Mouse (Mus musculus): Measurements from ENCODE around the gene Ppfia3. TPM values are rescaled to one million over a fixed set of nuclear protein-coding genes. Genes with fewer than 3 reads are reported as not detected.

The Ppfia3 gene
- total and polyA plus RNA-seq, 3 experiments: 0.11 to 0.26 (median 0.14) TPM

- H3K27ac ChIP-seq: no peak overlapping the region
- intact Hi-C loops (cut with DNase I): no loop called here
- H3K4me1 ChIP-seq (ENCODE audit: control insufficient read depth, insufficient read depth, low read length): peaks cover 1% of the 10 kb centered on the region; the same call in 1 of the 2 replicates
- TF ChIP-seq EP300 (IDR thresholded peaks at IDR 0.05; ENCODE audit: insufficient read depth, low read depth, low read length) (no peak), CTCF (IDR thresholded peaks at IDR 0.05) (no peak), POLR2A (IDR thresholded peaks at IDR 0.05; ENCODE audit: insufficient read depth, low read depth, low read length) (no peak)
- no peak overlapping the region for H3K4me3 ChIP-seq
- H3K27me3 ChIP-seq (ENCODE audit: control insufficient read depth, insufficient read depth, low read length): no peaks in the 10 kb centered on the region; the same call in 1 of the 2 replicates
- 87% methylated on average over 8 of the region's 8 CpGs for WGBS
- no peak for DNase-seq
- no peaks in the 10 kb centered on the region for H3K79me2 ChIP-seq (replicated peaks; ENCODE audit: control insufficient read depth, insufficient read depth, low read length)
- H3K36me3 ChIP-seq (ENCODE audit: control insufficient read depth, insufficient read depth, low read length): no peaks in the 10 kb centered on the region
- H3K9ac ChIP-seq (ENCODE audit: low read depth, low read length): no peak overlapping the region
These were observed 7.8 kb upstream of the Ppfia3 start for GRCm38 (mm10) chr7:45374620-45375019.

GRCm38 (mm10) chr7:45372371-45372770 lies 5.6 kb upstream of the Ppfia3 start:
- H3K4me3 ChIP-seq: no peak overlapping the region
- intact Hi-C loops (cut with DNase I): no loop called here
- peaks cover 1% of the 10 kb centered on the region; the same call in 1 of the 2 replicates for H3K4me1 ChIP-seq (ENCODE audit: control insufficient read depth, insufficient read depth, low read length)
- no peak for DNase-seq
- H3K27ac ChIP-seq: no peak overlapping the region
- WGBS: 75% methylated on average over 5 of the region's 5 CpGs
- H3K27me3 ChIP-seq (ENCODE audit: control insufficient read depth, insufficient read depth, low read length): no peaks in the 10 kb centered on the region; the same call in 1 of the 2 replicates
- H3K9ac ChIP-seq (ENCODE audit: low read depth, low read length): no peak overlapping the region
- H3K79me2 ChIP-seq (replicated peaks; ENCODE audit: control insufficient read depth, insufficient read depth, low read length): no peaks in the 10 kb centered on the region
- TF ChIP-seq CTCF (IDR thresholded peaks at IDR 0.05): no peak
- no peak for TF ChIP-seq POLR2A (IDR thresholded peaks at IDR 0.05; ENCODE audit: insufficient read depth, low read depth, low read length)
- no peaks in the 10 kb centered on the region for H3K36me3 ChIP-seq (ENCODE audit: control insufficient read depth, insufficient read depth, low read length)

GRCm38 (mm10) chr7:45370475-45371311 lies 3.9 kb upstream of the Ppfia3 start, which contains the start of gene Lin7b:
Lin7b (minus strand) TSS chr7:45370583.
- Histone ChIP-seq H3K4me1 (ENCODE audit: control insufficient read depth, insufficient read depth, low read length) (peaks cover 1% of the 10 kb centered on the region; the same call in 1 of the 2 replicates), H3K4me3 (peak within 1 kb of the TSS; percentile 56), H3K27me3 (ENCODE audit: control insufficient read depth, insufficient read depth, low read length) (no peaks in the 10 kb centered on the region; the same call in 1 of the 2 replicates), H3K27ac (no peak within 1 kb of the TSS), H3K36me3 (ENCODE audit: control insufficient read depth, insufficient read depth, low read length) (no peaks in the 10 kb centered on the region), H3K79me2 (replicated peaks; ENCODE audit: control insufficient read depth, insufficient read depth, low read length) (no peaks in the 10 kb centered on the region), H3K9ac (ENCODE audit: low read depth, low read length) (peak within 1 kb of the TSS; percentile 44)
- peak; percentile 82 to 87 for DNase-seq
- TF ChIP-seq POLR2A (IDR thresholded peaks at IDR 0.05; ENCODE audit: insufficient read depth, low read depth, low read length) (no peak), CTCF (IDR thresholded peaks at IDR 0.05) (peak; percentile 50), EP300 (IDR thresholded peaks at IDR 0.05; ENCODE audit: insufficient read depth, low read depth, low read length) (no peak)
- 11% methylated on average over 28 of the region's 28 CpGs for WGBS
- intact Hi-C loops (cut with DNase I): loop anchor here (2.0 kb wide), 1 partner anchor 22 kb away; no protein-coding TSS in a partner anchor

- peaks cover 1% of the 10 kb centered on the region; the same call in 1 of the 2 replicates for H3K4me1 ChIP-seq (ENCODE audit: control insufficient read depth, insufficient read depth, low read length)
- no peak for DNase-seq
- H3K27me3 ChIP-seq (ENCODE audit: control insufficient read depth, insufficient read depth, low read length): no peaks in the 10 kb centered on the region; the same call in 1 of the 2 replicates
- H3K4me3 ChIP-seq: peak overlapping the region; percentile 56
- H3K27ac ChIP-seq: no peak overlapping the region
- TF ChIP-seq CTCF (IDR thresholded peaks at IDR 0.05) (no peak), EP300 (IDR thresholded peaks at IDR 0.05; ENCODE audit: insufficient read depth, low read depth, low read length) (no peak), POLR2A (IDR thresholded peaks at IDR 0.05; ENCODE audit: insufficient read depth, low read depth, low read length) (no peak)
- H3K9ac ChIP-seq (ENCODE audit: low read depth, low read length): peak overlapping the region; percentile 44
- intact Hi-C loops (cut with DNase I): loop anchor here (2.0 to 10.0 kb wide), 3 partner anchors 23 to 65 kb away; partner anchors contain the start of gene Hrc
- H3K36me3 ChIP-seq (ENCODE audit: control insufficient read depth, insufficient read depth, low read length): no peaks in the 10 kb centered on the region
- no peaks in the 10 kb centered on the region for H3K79me2 ChIP-seq (replicated peaks; ENCODE audit: control insufficient read depth, insufficient read depth, low read length)
- WGBS: 8% methylated on average over 49 of the region's 52 CpGs
These were observed 3.1 kb upstream of the Ppfia3 start for GRCm38 (mm10) chr7:45369836-45370474.

GRCm38 (mm10) chr7:45369022-45369745 lies 2.4 kb upstream of the Ppfia3 start:
- no peak for DNase-seq
- Histone ChIP-seq H3K9ac (ENCODE audit: low read depth, low read length) (no peak overlapping the region), H3K27me3 (ENCODE audit: control insufficient read depth, insufficient read depth, low read length) (no peaks in the 10 kb centered on the region; the same call in 1 of the 2 replicates), H3K27ac (no peak overlapping the region), H3K4me3 (no peak overlapping the region), H3K4me1 (ENCODE audit: control insufficient read depth, insufficient read depth, low read length) (peaks cover 1% of the 10 kb centered on the region; the same call in 1 of the 2 replicates), H3K36me3 (ENCODE audit: control insufficient read depth, insufficient read depth, low read length) (no peaks in the 10 kb centered on the region), H3K79me2 (replicated peaks; ENCODE audit: control insufficient read depth, insufficient read depth, low read length) (no peaks in the 10 kb centered on the region)
- WGBS: 81% methylated on average over 16 of the region's 16 CpGs
- TF ChIP-seq CTCF (IDR thresholded peaks at IDR 0.05) (no peak), POLR2A (IDR thresholded peaks at IDR 0.05; ENCODE audit: insufficient read depth, low read depth, low read length) (no peak), EP300 (IDR thresholded peaks at IDR 0.05; ENCODE audit: insufficient read depth, low read depth, low read length) (no peak)
- intact Hi-C loops (cut with DNase I): loop anchor here (2.0 to 10.0 kb wide), 2 partner anchors 34 to 64 kb away; partner anchors contain the start of gene Hrc
